Mouse (Mus musculus) midbrain, embryonic 11.5 days (tissue): ENCODE results near the gene Herc6. TPM values are rescaled to one million over a fixed set of nuclear protein-coding genes. Genes with fewer than 3 reads are reported as not detected.

Experiments
- ATAC-seq: fragments of 200-750 bp; cut with Nextera tagmentation; 2 replicates; pipeline ENCODE4 v1.8.0; 2017; ENCODE audit warnings: moderate TSS enrichment, moderate library complexity; ENCODE audit not compliant: low FRiP score
- DNase-seq: peaks from one replicate; pipeline ENCODE4 v3.0.0; 2015; ENCODE audit warnings: low spot score; ENCODE audit errors: missing footprints
- H3K27ac ChIP-seq: fragments of 300-500 bp; sonication (generic); 2 replicates; pipeline ENCODE4 v1.5.1; 2014; ENCODE audit warnings: low read depth, low read length
- H3K27me3 ChIP-seq: fragments of 300-500 bp; sonication (generic); 2 replicates; pipeline ENCODE4 v1.6.1; 2014; ENCODE audit warnings: mild to moderate bottlenecking, low read length, moderate library complexity, mixed read lengths; ENCODE audit not compliant: control insufficient read depth, insufficient read depth
- H3K36me3 ChIP-seq: fragments of 300-500 bp; sonication (generic); 2 replicates; pipeline ENCODE4 v1.6.1; 2014; ENCODE audit warnings: mild to moderate bottlenecking, low read length, moderate library complexity, mixed read lengths; ENCODE audit not compliant: control insufficient read depth, insufficient read depth
- H3K4me1 ChIP-seq: fragments of 300-500 bp; sonication (generic); 2 replicates; pipeline ENCODE4 v1.6.1; 2014; ENCODE audit warnings: low read length; ENCODE audit not compliant: control insufficient read depth, insufficient read depth
- H3K4me2 ChIP-seq: fragments of 300-500 bp; sonication (generic); 2 replicates; pipeline ENCODE4 v1.6.1; 2014; ENCODE audit warnings: mild to moderate bottlenecking, moderate library complexity
- H3K4me3 ChIP-seq: fragments of 300-500 bp; sonication (generic); 2 replicates; pipeline ENCODE4 v1.5.1; 2014; ENCODE audit warnings: low read depth, low read length
- H3K9ac ChIP-seq: fragments of 300-500 bp; sonication (generic); 2 replicates; pipeline ENCODE4 v1.6.1; 2014; ENCODE audit warnings: low read length
- H3K9me3 ChIP-seq: fragments of 300-500 bp; sonication (generic); 2 replicates; pipeline ENCODE4 v1.6.1; 2016; ENCODE audit warnings: low read length; ENCODE audit not compliant: control insufficient read depth
- WGBS: fragments of 180-500 bp; shearing (Covaris S2); extraction: QIAGEN DNeasy Blood & Tissue Kit; methylation state at CpG from one replicate; pipeline ENCODE4 v1.1.7; 2014; 5-methylcytosine and 5-hydroxymethylcytosine counted together
- polyA plus RNA-seq: library from polyadenylated mRNA; unstranded; fragments of >200 nt; fragmentation: Nextera tagmentation; extraction: Ambion mirVana; gene quantifications from 2 replicates; pipeline ENCODE4 v1.2.1, GENCODE M21; 2014

Herc6 gene
- 2.3 and 3.2 TPM in 2 replicates for polyA plus RNA-seq

DNA sequence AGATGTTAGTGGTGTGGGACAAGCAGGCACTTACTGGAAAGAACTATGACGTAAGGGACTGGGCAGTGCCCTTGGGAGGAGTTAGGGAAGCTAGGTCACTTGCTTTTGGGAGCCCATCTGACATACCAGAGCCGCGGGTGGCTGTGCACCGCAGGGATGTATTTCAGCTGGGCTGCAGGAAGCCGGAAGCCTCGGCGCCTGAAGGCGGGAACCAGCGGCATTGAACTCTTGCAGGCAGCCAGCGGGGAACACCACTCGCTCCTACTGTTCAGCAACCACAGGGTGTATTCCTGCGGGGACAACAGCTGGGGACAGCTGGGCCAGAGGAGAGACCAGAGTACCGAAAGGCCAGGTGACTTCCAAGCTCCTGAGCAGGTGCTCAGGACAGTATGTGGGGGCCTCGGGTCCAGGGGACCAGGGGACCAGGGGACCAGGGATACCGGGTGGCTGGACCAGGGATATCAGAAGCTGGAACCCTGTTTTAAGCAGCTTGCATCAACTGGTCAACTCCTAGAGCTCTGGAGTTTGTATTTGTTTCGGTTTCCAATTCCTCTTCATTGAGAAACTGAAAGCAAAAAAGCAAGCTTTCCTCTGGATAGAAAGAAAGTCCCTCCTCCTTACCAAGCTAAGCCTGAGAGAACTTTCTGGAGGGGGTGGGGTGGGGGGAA, at the start of gene Herc6:
Gene Herc6, plus strand, starts transcription at position 120 of the 668 bp plus-strand sequence.
- DNase-seq (peak; percentile 91), ATAC-seq (peak; percentile 81)
- WGBS = 5% methylated on average over 16 of the region's 16 CpGs
- Histone ChIP-seq H3K27me3 (no peaks in the 10 kb centered on the region), H3K27ac (no peak within 1 kb of the TSS), H3K4me2 (peak within 1 kb of the TSS; percentile 66), H3K36me3 (no peaks in the 10 kb centered on the region), H3K9ac (peak within 1 kb of the TSS; percentile 70), H3K4me3 (peak within 1 kb of the TSS; percentile 32), H3K4me1 (no peaks in the 10 kb centered on the region), H3K9me3 (no peaks in the 10 kb centered on the region)

GRCm38 (mm10) chr6:57531011-57531410, 49.8 kb upstream of the Herc6 start:
- Histone ChIP-seq H3K4me3 (no peak overlapping the region), H3K27me3 (no peaks in the 10 kb centered on the region), H3K27ac (no peak overlapping the region), H3K9me3 (no peaks in the 10 kb centered on the region), H3K4me1 (peaks cover 8% of the 10 kb centered on the region), H3K36me3 (no peaks in the 10 kb centered on the region), H3K9ac (no peak overlapping the region), H3K4me2 (no peak overlapping the region)
- WGBS = 78% methylated on average over 4 of the region's 4 CpGs
- no peak for ATAC-seq
- DNase-seq = no peak

DNA sequence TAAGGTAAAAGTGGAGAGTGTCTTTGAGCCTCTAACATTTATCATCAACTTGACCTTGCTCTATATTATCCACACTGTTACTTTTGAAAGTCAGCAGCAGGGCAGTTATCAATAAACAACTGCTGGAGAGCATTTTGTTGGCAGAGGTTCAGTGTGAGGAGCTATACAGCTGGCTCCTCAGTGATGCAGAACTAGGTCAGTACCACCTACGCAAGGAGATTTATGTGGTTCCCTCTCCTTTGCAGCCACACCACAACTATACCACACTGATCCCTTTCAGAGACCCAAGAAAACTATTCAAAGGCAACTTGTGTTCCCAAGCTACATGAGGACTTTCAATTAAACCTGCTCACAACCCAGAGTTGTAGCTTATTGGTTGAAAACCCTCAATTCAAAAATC, 49.4 kb upstream of the Herc6 start:
- H3K9me3 ChIP-seq = no peaks in the 10 kb centered on the region
- no peak for ATAC-seq
- no peaks in the 10 kb centered on the region for H3K36me3 ChIP-seq
- H3K4me3 ChIP-seq = no peak overlapping the region
- 89% methylated on average over 1 of the region's 1 CpGs for WGBS
- no peak overlapping the region for H3K9ac ChIP-seq
- H3K4me2 ChIP-seq = no peak overlapping the region
- H3K27me3 ChIP-seq = no peaks in the 10 kb centered on the region
- H3K27ac ChIP-seq = no peak overlapping the region
- H3K4me1 ChIP-seq = peaks cover 8% of the 10 kb centered on the region
- no peak for DNase-seq

- DNase-seq (no peak), ATAC-seq (no peak)
- H3K4me3 ChIP-seq = no peak overlapping the region
- H3K27ac ChIP-seq = no peak overlapping the region
- H3K36me3 ChIP-seq = no peaks in the 10 kb centered on the region
- peaks cover 8% of the 10 kb centered on the region for H3K4me1 ChIP-seq
- no peaks in the 10 kb centered on the region for H3K9me3 ChIP-seq
- no peaks in the 10 kb centered on the region for H3K27me3 ChIP-seq
- no peak overlapping the region for H3K9ac ChIP-seq
- 89% methylated on average over 1 of the region's 1 CpGs for WGBS
- no peak overlapping the region for H3K4me2 ChIP-seq
These were observed 48.8 kb upstream of the Herc6 start for GRCm38 (mm10) chr6:57532022-57532421.

DNA sequence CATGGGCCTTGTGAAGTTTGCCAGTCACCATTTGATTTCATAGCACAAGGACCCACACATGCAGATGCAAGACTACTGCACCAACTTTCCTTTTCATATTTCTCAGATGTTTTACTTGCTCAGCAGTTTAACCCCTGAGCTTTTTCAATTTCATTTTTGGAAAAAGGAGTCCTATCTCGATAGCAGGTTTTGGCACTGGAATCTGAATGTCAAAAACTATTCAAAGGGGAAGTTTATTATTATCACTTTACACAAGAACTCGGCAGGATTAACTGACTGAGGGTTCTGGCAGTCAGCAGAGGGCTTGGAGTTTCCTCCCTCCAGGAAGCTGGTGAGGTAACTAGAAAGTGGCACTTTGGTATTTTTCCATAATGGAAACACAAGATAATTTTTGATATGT, 47.4 kb upstream of the Herc6 start:
- Histone ChIP-seq H3K27ac (no peak overlapping the region), H3K36me3 (no peaks in the 10 kb centered on the region), H3K27me3 (no peaks in the 10 kb centered on the region), H3K4me1 (peaks cover 8% of the 10 kb centered on the region), H3K9me3 (no peaks in the 10 kb centered on the region), H3K4me3 (no peak overlapping the region), H3K4me2 (no peak overlapping the region; the same call in 1 of the 2 replicates), H3K9ac (no peak overlapping the region)
- 68% methylated on average over 2 of the region's 2 CpGs for WGBS
- no peak for ATAC-seq
- DNase-seq = no peak

DNA sequence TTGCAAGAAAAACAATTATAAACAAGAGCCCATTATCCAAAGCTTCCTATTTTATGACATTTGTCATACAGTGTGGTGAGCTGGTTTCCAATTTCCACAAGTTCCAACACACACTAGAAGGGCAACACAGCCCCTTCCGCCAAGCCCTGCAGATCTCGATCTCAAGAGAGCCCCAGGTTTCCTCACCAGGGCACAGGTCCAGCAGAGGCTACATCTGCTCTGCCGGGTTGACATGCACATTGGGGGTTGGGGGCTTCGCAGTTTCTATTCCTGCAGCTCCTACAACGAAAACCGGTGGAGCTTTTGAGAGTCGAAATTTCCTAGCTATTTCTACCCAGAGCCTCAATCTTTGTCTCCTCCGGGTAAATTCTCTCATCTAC, 46.6 kb upstream of the Herc6 start:
- Histone ChIP-seq H3K27ac (no peak overlapping the region), H3K9ac (peak overlapping the region; percentile 41), H3K36me3 (no peaks in the 10 kb centered on the region), H3K9me3 (no peaks in the 10 kb centered on the region), H3K4me1 (peaks cover 8% of the 10 kb centered on the region), H3K4me2 (peak overlapping the region; percentile 75), H3K27me3 (no peaks in the 10 kb centered on the region), H3K4me3 (peak overlapping the region; percentile 38)
- no peak for DNase-seq
- WGBS = 11% methylated on average over 8 of the region's 8 CpGs
- no peak for ATAC-seq

- Histone ChIP-seq H3K9ac (peak overlapping the region; percentile 41), H3K4me2 (peak overlapping the region; percentile 75), H3K36me3 (no peaks in the 10 kb centered on the region), H3K4me1 (peaks cover 8% of the 10 kb centered on the region), H3K27me3 (no peaks in the 10 kb centered on the region), H3K4me3 (peak overlapping the region; percentile 38), H3K27ac (no peak overlapping the region), H3K9me3 (no peaks in the 10 kb centered on the region)
- ATAC-seq (peak; percentile 63), DNase-seq (peak; percentile 96)
- WGBS = under 1% methylated on average over 31 of the region's 31 CpGs
These were observed 46.1 kb upstream of the Herc6 start for GRCm38 (mm10) chr6:57534611-57535286.

GRCm38 (mm10) chr6:57535386-57535936, 45.3 kb upstream of the Herc6 start, which contains the start of gene Ppm1k:
Ppm1k (minus strand) TSS chr6:57535468.
- H3K27me3 ChIP-seq = no peaks in the 10 kb centered on the region
- no peaks in the 10 kb centered on the region for H3K36me3 ChIP-seq
- DNase-seq (peak; percentile 99), ATAC-seq (peak; percentile 98)
- peaks cover 8% of the 10 kb centered on the region for H3K4me1 ChIP-seq
- peak within 1 kb of the TSS; percentile 75 for H3K4me2 ChIP-seq
- H3K4me3 ChIP-seq = peak within 1 kb of the TSS; percentile 38
- under 1% methylated on average over 24 of the region's 24 CpGs for WGBS
- H3K9me3 ChIP-seq = no peaks in the 10 kb centered on the region
- H3K9ac ChIP-seq = peak within 1 kb of the TSS; percentile 65
- 0 out of 2 replicates have a peak within 1 kb of the TSS, but pooled peaks have one; percentile 37 for H3K27ac ChIP-seq
